ENCODE assay signal across 8 mouse cellular contexts in genomic region chr8:54077271-54078120, GRCm38 (mm10). TPM values are rescaled to one million over a fixed set of nuclear protein-coding genes. Genes with fewer than 3 reads are reported as not detected.
DNase-seq lines count a peak whose midpoint lies in the region; ATAC-seq and TF ChIP-seq lines count a peak whose summit lies in the region.

Gene Vegfc (plus strand): TSS chr8:54077606.

- TF ChIP-seq POLR2A in bone marrow, adult 2 months (IDR thresholded peaks at IDR 0.05; ENCODE audit: borderline replicate concordance, control insufficient read depth, low read depth, low read length), result no peak

- H3K9me3 ChIP-seq in forebrain, embryonic 10.5 days, result no peaks in the 10 kb centered on the region
- no peaks in the 10 kb centered on the region for H3K9me3 ChIP-seq in heart, embryonic 14.5 days (ENCODE audit: control insufficient read depth, low read length)
- no peaks in the 10 kb centered on the region for H3K9me3 ChIP-seq in lung, embryonic 16.5 days (ENCODE audit: control insufficient read depth, low read length)

- peak within 1 kb of the TSS; percentile 70 for H3K4me2 ChIP-seq in heart, embryonic 14.5 days (ENCODE audit: low read length)
- H3K4me2 ChIP-seq in lung, embryonic 16.5 days (ENCODE audit: low read depth, low read length), result peak within 1 kb of the TSS; percentile 95

- peak; percentile 66 for ATAC-seq in heart, embryonic 14.5 days (ENCODE audit: insufficient number of reproducible peaks, insufficient read depth, low FRiP score, low read depth)
- peak; percentile 80 for ATAC-seq in lung, embryonic 16.5 days (ENCODE audit: low read depth)

- TF ChIP-seq CTCF in bone marrow, adult 2 months (IDR thresholded peaks at IDR 0.05; ENCODE audit: control insufficient read depth, insufficient read depth, low read length), result no peak

- 1% methylated on average over 78 of the region's 79 CpGs for WGBS in bone marrow, adult 2 months
- under 1% methylated on average over 75 of the region's 79 CpGs for WGBS in forebrain, embryonic 10.5 days
- under 1% methylated on average over 72 of the region's 79 CpGs for WGBS in heart, embryonic 14.5 days
- 0% methylated on average over 59 of the region's 79 CpGs for WGBS in lung, embryonic 16.5 days

- H3K36me3 ChIP-seq in forebrain, embryonic 10.5 days (replicated peaks), result no peaks in the 10 kb centered on the region
- no peaks in the 10 kb centered on the region for H3K36me3 ChIP-seq in heart, embryonic 14.5 days (ENCODE audit: control insufficient read depth, insufficient read depth, low read length)
- no peaks in the 10 kb centered on the region for H3K36me3 ChIP-seq in lung, embryonic 16.5 days (ENCODE audit: control insufficient read depth, insufficient read depth, low read length)

- DNase-seq in CD4-positive helper T cell, adult 2 months (ENCODE audit: low read depth, low spot score), result peak; percentile 8
- DNase-seq in forebrain, embryonic 10.5 days (ENCODE audit: extremely low spot score, low spot score), result peak; percentile 74
- peak; percentile 72 to 74 for DNase-seq in kidney, postnatal 36 days
- DNase-seq in ovary, adult 18-20 months (ENCODE audit: low spot score), result peak; percentile 1
- DNase-seq in thymus, postnatal 10 days (ENCODE audit: low spot score in 2 of 2), result peak; percentile 6 to 17

- peak within 1 kb of the TSS; percentile 71 for H3K4me3 ChIP-seq in bone marrow, adult 2 months (replicated peaks; ENCODE audit: control insufficient read depth, low read depth, low read length)
- peak within 1 kb of the TSS; percentile 72 for H3K4me3 ChIP-seq in forebrain, embryonic 10.5 days
- H3K4me3 ChIP-seq in heart, embryonic 14.5 days (ENCODE audit: control insufficient read depth in 1 of 2, insufficient read depth in 1 of 2, low read depth in 1 of 2, low read length in 2 of 2), result peak within 1 kb of the TSS; percentile 89 to 91
- peak within 1 kb of the TSS; percentile 85 for H3K4me3 ChIP-seq in lung, embryonic 16.5 days (ENCODE audit: low read length)

- H3K9ac ChIP-seq in heart, embryonic 14.5 days (ENCODE audit: low read length), result peak within 1 kb of the TSS; percentile 94
- peak within 1 kb of the TSS; percentile 83 for H3K9ac ChIP-seq in lung, embryonic 16.5 days (ENCODE audit: low read length)

- H3K27me3 ChIP-seq in forebrain, embryonic 10.5 days (ENCODE audit: poor library complexity, severe bottlenecking), result peaks cover 14% of the 10 kb centered on the region
- H3K27me3 ChIP-seq in heart, embryonic 14.5 days (ENCODE audit: control insufficient read depth, insufficient read depth, low read length), result no peaks in the 10 kb centered on the region
- H3K27me3 ChIP-seq in lung, embryonic 16.5 days (ENCODE audit: control insufficient read depth, insufficient read depth, low read depth, low read length), result no peaks in the 10 kb centered on the region

- no peaks in the 10 kb centered on the region for H3K4me1 ChIP-seq in bone marrow, adult 2 months (ENCODE audit: control insufficient read depth, insufficient read depth, low read length)
- peaks cover 24% of the 10 kb centered on the region for H3K4me1 ChIP-seq in forebrain, embryonic 10.5 days
- H3K4me1 ChIP-seq in heart, embryonic 14.5 days (ENCODE audit: control insufficient read depth in 2 of 2, insufficient read depth in 2 of 2, low read length in 2 of 2), result peaks cover 0 to 10% of the 10 kb centered on the region in 2 experiments; a peak in 1 of 4 replicates
- H3K4me1 ChIP-seq in lung, embryonic 16.5 days (replicated peaks; ENCODE audit: control insufficient read depth, insufficient read depth, low read length), result peaks cover 12% of the 10 kb centered on the region

- peak within 1 kb of the TSS; percentile 39; the same call in 1 of the 2 replicates for H3K27ac ChIP-seq in bone marrow, adult 2 months (ENCODE audit: control insufficient read depth, insufficient read depth, low read depth, low read length, poor library complexity)
- H3K27ac ChIP-seq in forebrain, embryonic 10.5 days, result peak within 1 kb of the TSS; percentile 96
- peak within 1 kb of the TSS; percentile 87 to 92 for H3K27ac ChIP-seq in heart, embryonic 14.5 days (replicated peaks in 1 of 2; ENCODE audit: control insufficient read depth in 1 of 2, insufficient read depth in 1 of 2, low read depth in 2 of 2, low read length in 2 of 2)
- H3K27ac ChIP-seq in lung, embryonic 16.5 days (ENCODE audit: low read length), result peak within 1 kb of the TSS; percentile 78

RNA-seq across cellular contexts. Expression of gene Vegfc, which starts in this region (rescaled TPM):
- 1.7 and 3.9 TPM in 2 replicates for polyA plus RNA-seq in bone marrow, adult 2 months (2011; ENCODE audit: insufficient read depth, insufficient read length, low replicate concordance, missing spikeins)
- polyA plus RNA-seq in forebrain, embryonic 10.5 days (2016; fragmentation: Nextera tagmentation; extraction: Ambion mirVana), result 5.2 and 5.5 TPM in 2 replicates
- polyA plus RNA-seq in heart, embryonic 14.5 days (2014; fragmentation: Nextera tagmentation; extraction: Ambion mirVana), result 20.2 and 20.4 TPM in 2 replicates
- 5.3 and 5.7 TPM in 2 replicates for polyA plus RNA-seq in lung, embryonic 16.5 days (2015; fragmentation: Nextera tagmentation; extraction: Ambion mirVana)

Comparison
In these comparisons a context has a peak if more than half of its experiments do, and no peak if none do; other contexts are left out.
1. Peak in every context shown above with its lines: DNase-seq, ATAC-seq, H3K4me3 ChIP-seq and H3K27ac ChIP-seq.
2. DNase-seq: peak in every context shown above with its lines; median percentile 74 in forebrain, embryonic 10.5 days; 73 in kidney, postnatal 36 days; 12 in thymus, postnatal 10 days; 8 in CD4-positive helper T cell, adult 2 months; 1 in ovary, adult 18-20 months.
3. H3K27ac ChIP-seq: peak in every context shown above with its lines; median percentile 96 in forebrain, embryonic 10.5 days; 90 in heart, embryonic 14.5 days; 78 in lung, embryonic 16.5 days; 39 in bone marrow, adult 2 months.